Mouse (Mus musculus) midbrain, postnatal 0 days (tissue): ENCODE results near the gene Dpp6. TPM values are rescaled to one million over a fixed set of nuclear protein-coding genes. Genes with fewer than 3 reads are reported as not detected.

Experiments used
- ATAC-seq: fragments of 200-750 bp; cut with Nextera tagmentation; 2 replicates; pipeline ENCODE4 v1.8.0; 2017; ENCODE audit warnings: moderate number of reproducible peaks, mild to moderate bottlenecking, moderate TSS enrichment, moderate library complexity; ENCODE audit not compliant: low FRiP score
- DNase-seq: peaks from one replicate; pipeline ENCODE4 v3.0.0-alpha.2; 2015; ENCODE audit warnings: low spot score
- H3K27ac ChIP-seq: fragments of 300-500 bp; sonication (generic); 2 replicates; pipeline ENCODE4 v1.5.1; 2014; ENCODE audit warnings: low read depth, mild to moderate bottlenecking, low read length, mixed read lengths
- H3K27me3 ChIP-seq: fragments of 300-500 bp; sonication (generic); 2 replicates; pipeline ENCODE4 v1.6.1; 2014; ENCODE audit warnings: low read length, control low read depth, mixed read lengths; ENCODE audit not compliant: insufficient read depth
- H3K36me3 ChIP-seq: fragments of 300-500 bp; sonication (generic); 2 replicates; pipeline ENCODE4 v1.6.1; 2014; ENCODE audit warnings: low read length, control low read depth, mixed read lengths; ENCODE audit not compliant: insufficient read depth
- H3K4me1 ChIP-seq: fragments of 300-500 bp; sonication (generic); 2 replicates; pipeline ENCODE4 v1.6.1; 2014; ENCODE audit warnings: mild to moderate bottlenecking, control low read depth, antibody characterized with exemption, low read length, mixed read lengths; ENCODE audit not compliant: insufficient read depth
- H3K4me2 ChIP-seq: fragments of 300-500 bp; sonication (generic); 2 replicates; pipeline ENCODE4 v1.6.1; 2014; ENCODE audit warnings: low read depth, mild to moderate bottlenecking, low read length, mixed read lengths; ENCODE audit not compliant: poor library complexity, severe bottlenecking
- H3K4me3 ChIP-seq: fragments of 300-500 bp; sonication (generic); 2 replicates; pipeline ENCODE4 v1.5.1; 2014; ENCODE audit warnings: low read depth, mild to moderate bottlenecking, low read length, moderate library complexity
- H3K9ac ChIP-seq: fragments of 300-500 bp; sonication (generic); replicated peaks from 2 replicates; pipeline ENCODE4 v1.6.1; 2014; ENCODE audit warnings: mild to moderate bottlenecking, low read length, moderate library complexity, mixed read lengths; ENCODE audit not compliant: poor library complexity, severe bottlenecking
- H3K9me3 ChIP-seq: fragments of 300-500 bp; sonication (generic); 2 replicates; pipeline ENCODE4 v1.6.1; 2016; ENCODE audit warnings: low read length, control low read depth
- CTCF ChIP-seq: IDR thresholded peaks from 2 replicates; pipeline ENCODE4 v1.5.1; 2016; ENCODE audit warnings: antibody characterized with exemption, mild to moderate bottlenecking
- WGBS: fragments of 180-500 bp; shearing (Covaris S2); extraction: QIAGEN DNeasy Blood & Tissue Kit; methylation state at CpG from one replicate; pipeline ENCODE4 v1.1.7; 2014; 5-methylcytosine and 5-hydroxymethylcytosine counted together
- polyA plus RNA-seq: library from polyadenylated mRNA; unstranded; fragments of >200 nt; fragmentation: Nextera tagmentation; extraction: Ambion mirVana; gene quantifications from 2 replicates; pipeline ENCODE4 v1.2.1, GENCODE M21; 2015
- total RNA-seq: library from RNA; depleted of rRNA; stranded (reverse); fragments of >200 nt; gene quantifications from 2 replicates; pipeline ENCODE4 v1.2.3, GENCODE M21; 2014

Dpp6 gene
- total and polyA plus RNA-seq, 2 experiments from 2014 or later, result 88.6 to 169 TPM

DNA sequence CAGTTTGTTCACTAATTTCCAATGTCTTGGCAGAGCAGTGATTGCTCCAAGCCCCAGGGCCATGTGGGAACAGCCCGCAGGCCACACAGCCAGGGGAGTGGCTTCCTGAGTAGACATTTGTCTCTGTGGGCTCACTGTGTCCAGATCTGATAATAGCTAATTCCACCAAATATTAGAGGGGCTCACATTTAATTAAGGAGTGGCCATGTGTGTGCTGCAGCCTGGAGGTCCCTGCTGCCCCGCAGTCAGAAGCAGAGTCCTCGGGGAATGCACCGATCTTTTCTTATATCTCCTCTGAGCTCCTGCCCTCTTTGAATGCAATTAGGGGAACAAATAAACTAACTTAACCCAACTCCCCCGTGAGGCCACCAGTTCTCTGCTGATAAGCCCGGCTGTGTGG, 889.5 kb downstream of the Dpp6 start:
- Histone ChIP-seq H3K4me3 (no peak overlapping the region), H3K4me1 (no peaks in the 10 kb centered on the region), H3K4me2 (no peak overlapping the region), H3K27me3 (no peaks in the 10 kb centered on the region), H3K27ac (no peak overlapping the region), H3K36me3 (peaks cover 15% of the 10 kb centered on the region), H3K9me3 (no peaks in the 10 kb centered on the region), H3K9ac (no peak overlapping the region)
- DNase-seq, result no peak
- TF ChIP-seq CTCF, result no peak
- ATAC-seq, result no peak
- WGBS, result 32% methylated on average over 6 of the region's 6 CpGs

DNA sequence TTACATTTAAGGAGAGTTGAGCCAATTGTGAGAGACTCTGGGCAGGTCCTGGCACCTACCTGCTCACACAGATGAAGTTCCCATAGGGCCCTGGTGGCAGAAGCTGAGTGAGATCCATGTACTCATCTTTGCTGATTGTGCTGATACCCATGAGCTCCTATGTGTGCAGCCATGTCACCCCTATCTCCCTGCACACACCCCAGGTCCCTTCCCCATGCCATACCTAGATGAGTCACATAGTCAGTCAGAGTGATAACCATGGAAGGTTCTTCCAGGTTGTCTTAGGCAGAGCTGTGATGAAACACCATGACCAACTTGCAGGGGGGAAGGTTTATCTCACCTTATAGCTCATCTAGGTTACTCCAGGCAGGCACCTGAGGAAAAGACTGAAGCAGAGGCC, 890.3 kb downstream of the Dpp6 start:
- Histone ChIP-seq H3K4me1 (no peaks in the 10 kb centered on the region), H3K36me3 (peaks cover 17% of the 10 kb centered on the region), H3K9ac (no peak overlapping the region), H3K27me3 (no peaks in the 10 kb centered on the region), H3K27ac (no peak overlapping the region), H3K4me2 (no peak overlapping the region), H3K9me3 (no peaks in the 10 kb centered on the region), H3K4me3 (no peak overlapping the region)
- DNase-seq, result no peak
- ATAC-seq, result no peak
- no peak for TF ChIP-seq CTCF

DNA sequence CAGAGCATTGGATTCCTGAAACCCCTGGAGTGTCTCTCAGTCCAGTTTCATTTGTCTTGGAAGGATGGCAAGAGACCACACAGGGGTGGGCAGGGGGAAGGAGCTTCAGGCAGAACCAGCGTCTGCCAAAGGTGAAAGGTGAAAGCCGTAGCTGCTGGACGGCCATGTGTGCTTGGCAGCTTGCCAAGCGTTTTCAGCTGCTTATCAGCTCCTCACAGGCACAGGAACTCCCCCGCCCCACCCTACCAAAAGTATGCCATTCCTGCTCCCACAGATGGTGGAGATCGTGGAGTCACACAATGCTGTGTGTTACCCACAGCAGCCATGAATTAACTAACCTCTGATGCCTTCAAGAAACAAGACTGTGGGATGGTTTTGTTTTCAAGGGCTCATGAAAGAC, 891.2 kb downstream of the Dpp6 start:
- 33% methylated on average over 6 of the region's 6 CpGs for WGBS
- no peak overlapping the region for H3K4me3 ChIP-seq
- ATAC-seq (no peak), DNase-seq (peak; percentile 34)
- no peak for TF ChIP-seq CTCF
- H3K4me2 ChIP-seq, result no peak overlapping the region
- peaks cover 17% of the 10 kb centered on the region for H3K36me3 ChIP-seq
- H3K9ac ChIP-seq, result no peak overlapping the region
- H3K27me3 ChIP-seq, result no peaks in the 10 kb centered on the region
- H3K27ac ChIP-seq, result no peak overlapping the region
- H3K4me1 ChIP-seq, result no peaks in the 10 kb centered on the region
- H3K9me3 ChIP-seq, result no peaks in the 10 kb centered on the region

DNA sequence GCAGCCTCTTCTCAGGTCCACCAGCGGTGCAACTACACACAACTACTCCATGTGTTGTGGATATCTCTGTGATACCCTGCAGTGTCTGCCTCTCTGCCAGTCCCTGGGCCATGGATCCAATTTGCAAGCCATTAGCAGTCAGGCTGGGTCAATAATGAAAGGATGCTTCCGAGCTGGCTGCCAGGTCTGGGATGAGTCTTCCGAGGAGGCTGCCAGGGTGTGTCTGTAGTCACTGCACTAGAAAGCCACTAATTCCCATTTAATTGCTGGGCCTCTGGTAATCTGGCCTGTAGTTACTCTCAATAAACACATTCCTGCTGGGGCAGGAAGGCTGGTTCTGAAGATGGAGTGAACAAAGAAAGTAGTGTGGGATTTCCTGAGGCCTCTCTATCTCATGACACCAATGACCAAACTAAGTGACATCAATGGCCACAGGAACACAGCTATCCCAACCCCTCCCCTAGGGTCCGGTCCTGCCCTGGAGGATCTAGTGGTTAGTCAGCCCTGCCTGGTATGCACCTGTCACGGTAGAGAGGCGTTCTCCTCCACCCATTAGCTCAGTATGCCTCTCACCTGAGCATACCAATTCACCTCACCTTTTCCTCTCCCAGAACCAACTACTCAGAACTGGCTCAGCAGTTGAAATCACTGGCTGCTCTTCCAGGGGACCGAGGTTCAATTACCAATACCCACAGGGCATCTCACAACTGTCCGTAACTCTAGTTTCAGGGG, 894.6 kb downstream of the Dpp6 start:
- no peak overlapping the region for H3K4me3 ChIP-seq
- no peak overlapping the region for H3K9ac ChIP-seq
- no peaks in the 10 kb centered on the region for H3K9me3 ChIP-seq
- H3K27me3 ChIP-seq, result no peaks in the 10 kb centered on the region
- ATAC-seq, result no peak
- H3K36me3 ChIP-seq, result peaks cover 22% of the 10 kb centered on the region
- H3K4me1 ChIP-seq, result no peaks in the 10 kb centered on the region
- 55% methylated on average over 8 of the region's 8 CpGs for WGBS
- TF ChIP-seq CTCF, result no peak
- H3K4me2 ChIP-seq, result no peak overlapping the region
- DNase-seq, result no peak
- no peak overlapping the region for H3K27ac ChIP-seq

DNA sequence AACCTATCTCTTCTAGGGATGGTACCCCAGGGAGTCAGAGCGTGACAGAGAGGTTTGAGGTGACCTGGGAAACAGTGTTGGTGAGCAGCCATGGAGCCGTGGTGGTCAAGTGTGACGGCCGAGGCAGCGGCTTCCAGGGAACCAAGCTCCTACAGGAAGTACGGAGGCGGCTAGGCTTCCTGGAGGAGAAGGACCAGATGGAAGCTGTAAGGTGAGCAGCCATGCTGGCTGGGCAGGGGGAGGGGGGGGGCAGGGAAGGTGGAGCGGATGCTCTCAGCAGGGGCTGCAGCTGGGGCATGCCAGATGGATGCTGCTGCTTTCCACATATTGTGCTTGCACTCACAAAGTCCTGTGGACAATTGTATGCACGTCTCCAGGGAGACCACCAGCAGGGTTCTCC, 897.4 kb downstream of the Dpp6 start:
- Histone ChIP-seq H3K27me3 (no peaks in the 10 kb centered on the region), H3K9me3 (no peaks in the 10 kb centered on the region), H3K4me2 (no peak overlapping the region), H3K9ac (no peak overlapping the region), H3K36me3 (peaks cover 36% of the 10 kb centered on the region), H3K27ac (no peak overlapping the region), H3K4me1 (no peaks in the 10 kb centered on the region), H3K4me3 (no peak overlapping the region)
- no peak for TF ChIP-seq CTCF
- WGBS, result 66% methylated on average over 9 of the region's 9 CpGs
- no peak for DNase-seq
- no peak for ATAC-seq

DNA sequence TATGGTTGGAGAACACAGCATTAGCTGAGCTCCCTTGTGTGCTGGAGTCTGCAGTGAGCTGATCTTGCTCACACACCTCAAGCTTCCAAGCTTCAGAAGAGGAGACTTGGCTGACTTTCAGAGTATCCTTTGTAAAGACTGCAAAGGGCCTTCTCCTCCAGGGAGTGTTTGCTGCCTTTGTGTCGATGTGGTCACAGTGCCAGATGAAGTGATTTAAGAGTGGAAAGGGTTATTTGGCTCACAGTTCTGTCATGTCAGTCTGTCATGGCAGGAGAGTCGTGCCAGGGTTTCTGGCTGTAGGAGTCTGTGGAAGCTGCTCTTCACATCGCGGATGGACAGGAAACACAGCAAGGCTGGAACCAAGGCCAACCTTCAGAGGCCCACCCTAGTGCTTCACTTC, 899.0 kb downstream of the Dpp6 start:
- no peak overlapping the region for H3K9ac ChIP-seq
- TF ChIP-seq CTCF, result no peak
- H3K4me2 ChIP-seq, result no peak overlapping the region
- ATAC-seq, result no peak
- H3K4me3 ChIP-seq, result no peak overlapping the region
- no peaks in the 10 kb centered on the region for H3K27me3 ChIP-seq
- H3K9me3 ChIP-seq, result no peaks in the 10 kb centered on the region
- no peak for DNase-seq
- no peak overlapping the region for H3K27ac ChIP-seq
- peaks cover 26% of the 10 kb centered on the region for H3K36me3 ChIP-seq
- H3K4me1 ChIP-seq, result no peaks in the 10 kb centered on the region
- 87% methylated on average over 4 of the region's 4 CpGs for WGBS
